Mouse (Mus musculus): ENCODE results near the gene Ly6g6c. TPM values are rescaled to one million over a fixed set of nuclear protein-coding genes. Genes with fewer than 3 reads are reported as not detected.

Ly6g6c gene
- 243 and 312 TPM in 2 replicates for polyA plus RNA-seq (2012; rRNA removed)

DNA sequence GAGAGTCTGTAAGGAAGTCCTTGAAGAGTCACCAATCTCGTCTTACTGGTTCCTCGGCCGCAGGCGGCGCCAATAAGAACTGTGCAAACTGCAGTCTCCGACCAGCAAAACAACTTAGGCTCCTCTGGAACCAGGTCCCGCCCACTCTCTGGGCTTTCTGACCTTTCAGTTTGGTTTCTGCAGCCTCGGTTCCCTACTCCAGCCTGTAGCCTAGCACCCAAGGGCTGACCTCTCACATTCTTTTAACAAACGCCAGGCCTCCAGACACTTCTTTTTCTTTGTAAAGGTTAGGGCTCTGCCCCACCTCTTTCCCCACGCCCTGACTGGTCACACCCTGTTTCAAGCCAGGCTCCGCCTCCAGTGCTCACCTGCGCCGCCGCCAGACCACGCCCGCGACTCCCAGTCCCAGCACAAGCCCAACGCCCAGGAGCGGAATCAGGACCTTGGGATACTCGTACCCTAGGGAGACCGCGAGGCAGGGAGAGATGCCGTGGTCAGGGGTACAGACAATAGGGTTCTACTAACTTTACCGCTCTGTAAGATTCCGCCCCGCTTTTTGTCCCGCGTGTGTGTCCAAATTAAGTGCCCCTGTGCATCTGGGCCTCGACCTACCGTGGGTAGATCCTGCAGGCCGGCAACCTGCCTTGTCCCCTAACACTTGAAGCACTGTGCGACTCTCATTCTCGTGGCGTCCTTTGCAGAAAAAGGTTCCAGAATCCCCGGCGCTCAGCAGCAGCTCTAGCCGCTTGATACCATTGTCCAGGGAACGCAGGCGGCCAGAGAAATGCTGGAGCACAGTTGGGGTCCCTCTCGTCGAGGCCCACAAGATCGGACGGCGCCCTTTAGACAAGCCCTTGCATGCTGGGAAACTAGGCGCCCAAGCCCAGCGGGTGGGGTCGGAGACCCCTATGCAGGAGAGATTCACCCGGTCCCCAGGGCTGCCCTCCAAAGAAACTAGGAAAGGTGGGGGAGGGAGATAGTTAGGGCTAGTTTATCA is at the start of gene Ly6g6c:
Ly6g6c (plus strand) TSS at position 438 of the 997 bp plus-strand sequence.

DNA sequence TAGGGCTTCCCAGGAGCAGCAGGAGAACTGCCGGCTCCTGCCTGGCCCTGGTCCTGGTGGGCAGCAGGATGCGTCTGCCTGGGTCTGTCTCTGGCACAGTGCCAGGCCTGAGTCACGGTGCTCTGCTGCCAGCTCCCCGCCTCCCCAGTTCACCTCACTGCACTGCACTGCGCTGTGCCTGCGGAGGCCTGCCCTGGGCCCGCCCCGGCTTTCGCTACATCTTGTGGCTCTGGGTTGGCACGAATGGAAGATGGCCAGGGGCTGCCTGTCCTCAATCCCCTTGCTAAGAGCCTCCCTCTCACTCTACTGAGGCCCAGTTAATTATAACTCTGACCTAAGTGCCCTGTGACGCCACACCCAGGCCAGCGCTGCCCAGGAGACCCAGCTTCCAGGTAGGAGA is 48.8 kb upstream of the Ly6g6c start, which contains the start of gene Vwa7:
Vwa7 (plus strand) TSS at position 204 of the 400 bp plus-strand sequence.

GRCm38 (mm10) chr17:35027277-35028068 is 37.7 kb upstream of the Ly6g6c start, which contains the start of gene Sapcd1:
Gene Sapcd1 (minus strand): TSS chr17:35028016.

DNA sequence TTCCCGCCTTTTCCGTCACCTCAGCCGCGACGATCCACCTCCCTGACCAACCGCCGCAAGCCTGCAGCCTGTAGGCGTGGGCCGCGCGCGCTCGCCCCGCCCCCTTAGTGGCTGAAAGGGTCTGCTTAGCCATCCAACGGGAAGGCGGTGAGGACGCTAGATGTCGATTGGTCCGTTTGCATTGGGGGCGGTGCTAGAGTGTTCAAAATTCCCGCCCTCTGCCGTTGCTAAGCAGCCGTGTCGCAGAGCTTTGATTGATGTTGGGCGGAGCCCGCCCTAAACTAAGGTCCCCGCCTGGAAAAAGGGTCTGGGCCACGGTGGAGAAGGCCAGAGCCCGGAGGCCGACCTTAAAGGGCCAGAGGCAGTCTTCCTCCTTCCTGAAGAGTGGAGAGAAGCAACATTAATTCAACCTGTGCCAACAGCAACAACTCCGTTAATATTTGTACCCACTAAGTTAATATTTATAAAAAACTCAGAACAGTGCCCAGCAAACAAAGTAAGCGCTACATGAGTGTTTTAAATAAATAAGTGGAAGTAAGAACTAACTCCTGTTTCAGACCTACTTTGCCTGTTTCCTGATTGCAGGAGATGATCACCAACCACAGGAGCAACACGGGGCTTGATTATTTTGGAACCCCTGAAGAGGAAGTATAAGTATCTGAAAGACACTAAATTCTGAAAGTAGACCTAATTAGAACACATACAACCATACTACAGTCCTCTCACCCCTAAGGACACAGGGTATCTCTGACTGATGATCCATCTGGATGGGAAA is 18.3 kb upstream of the Ly6g6c start, which contains the start of gene Msh5:
Msh5 (minus strand) TSS at position 65 of the 775 bp plus-strand sequence.

GRCm38 (mm10) chr17:35049561-35050016 is 15.6 kb upstream of the Ly6g6c start, which contains the start of gene Clic1:
Gene Clic1 (plus strand): TSS chr17:35049966.

GRCm38 (mm10) chr17:35058911-35059892 is 6.0 kb upstream of the Ly6g6c start, which contains the start of gene Ddah2:
Gene Ddah2 (plus strand): TSS chr17:35059035.

GRCm38 (mm10) chr17:35066084-35066483 is 896 bp downstream of the Ly6g6c start, which contains the start of gene Mpig6b:
Gene Mpig6b (minus strand): TSS chr17:35066184.

DNA sequence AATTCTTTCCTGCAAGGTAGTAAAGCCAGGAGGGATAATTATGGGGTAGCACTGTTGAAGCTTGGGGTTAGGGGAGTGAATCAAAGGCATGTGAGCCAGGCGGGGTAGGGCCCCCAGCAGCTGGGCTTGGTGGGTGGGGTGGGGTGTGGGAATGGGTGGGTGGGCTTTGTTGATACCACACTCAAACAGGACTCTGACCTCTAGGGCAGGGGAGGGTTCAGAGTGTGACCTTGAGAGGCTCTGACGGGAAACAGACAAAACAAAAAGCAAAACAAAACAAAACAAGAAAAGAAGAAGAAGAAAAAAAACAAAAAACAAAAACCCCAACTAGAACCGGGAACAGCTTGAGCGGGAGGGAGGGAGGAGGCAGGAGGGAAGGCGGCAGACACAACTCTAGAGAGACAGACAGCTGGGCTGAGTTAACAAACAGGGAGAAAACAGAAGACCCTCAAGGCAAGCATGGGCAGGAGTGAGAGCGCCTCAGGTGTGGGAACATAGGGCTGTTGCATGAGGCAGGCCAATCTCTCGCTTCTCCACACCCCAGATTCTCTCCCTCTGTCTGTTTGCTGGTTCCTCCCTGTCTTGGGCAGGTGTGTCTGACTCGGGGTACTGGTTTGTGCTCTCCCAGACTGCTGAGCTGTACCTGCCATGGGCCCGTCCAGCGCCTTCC is 11.5 kb downstream of the Ly6g6c start, which contains the start of gene Ly6g6e:
Ly6g6e (plus strand) TSS at position 396 of the 670 bp plus-strand sequence.

DNA sequence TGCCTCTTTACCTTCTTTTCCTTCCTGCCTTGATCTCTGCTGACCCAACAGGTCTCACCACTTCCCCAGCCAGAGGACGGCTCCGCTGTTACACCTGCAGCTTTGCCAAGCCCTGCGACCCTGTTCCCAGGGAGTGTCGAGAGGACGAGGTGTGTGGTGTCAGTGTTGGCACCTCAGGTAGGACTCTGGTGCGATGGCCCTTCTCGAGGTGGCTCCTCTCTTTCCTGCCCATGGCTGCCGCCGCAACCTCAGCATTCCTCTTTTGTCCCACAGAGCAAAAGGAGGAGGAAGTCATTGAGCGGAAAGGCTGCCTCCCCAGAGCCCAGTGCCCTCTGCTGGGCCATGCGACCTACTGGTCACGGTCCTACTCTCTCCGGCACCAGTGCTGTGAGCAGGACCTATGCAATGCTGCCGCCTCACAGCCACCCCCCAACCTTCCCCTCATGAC is 12.6 kb downstream of the Ly6g6c start, which contains the start of gene Ly6g6d:
Ly6g6d (minus strand) TSS at position 280 of the 448 bp plus-strand sequence.

GRCm38 (mm10) chr17:35085208-35085865 is 20.1 kb downstream of the Ly6g6c start, which contains the start of gene Ly6g6f:
Gene Ly6g6f (minus strand): TSS chr17:35085610.

DNA sequence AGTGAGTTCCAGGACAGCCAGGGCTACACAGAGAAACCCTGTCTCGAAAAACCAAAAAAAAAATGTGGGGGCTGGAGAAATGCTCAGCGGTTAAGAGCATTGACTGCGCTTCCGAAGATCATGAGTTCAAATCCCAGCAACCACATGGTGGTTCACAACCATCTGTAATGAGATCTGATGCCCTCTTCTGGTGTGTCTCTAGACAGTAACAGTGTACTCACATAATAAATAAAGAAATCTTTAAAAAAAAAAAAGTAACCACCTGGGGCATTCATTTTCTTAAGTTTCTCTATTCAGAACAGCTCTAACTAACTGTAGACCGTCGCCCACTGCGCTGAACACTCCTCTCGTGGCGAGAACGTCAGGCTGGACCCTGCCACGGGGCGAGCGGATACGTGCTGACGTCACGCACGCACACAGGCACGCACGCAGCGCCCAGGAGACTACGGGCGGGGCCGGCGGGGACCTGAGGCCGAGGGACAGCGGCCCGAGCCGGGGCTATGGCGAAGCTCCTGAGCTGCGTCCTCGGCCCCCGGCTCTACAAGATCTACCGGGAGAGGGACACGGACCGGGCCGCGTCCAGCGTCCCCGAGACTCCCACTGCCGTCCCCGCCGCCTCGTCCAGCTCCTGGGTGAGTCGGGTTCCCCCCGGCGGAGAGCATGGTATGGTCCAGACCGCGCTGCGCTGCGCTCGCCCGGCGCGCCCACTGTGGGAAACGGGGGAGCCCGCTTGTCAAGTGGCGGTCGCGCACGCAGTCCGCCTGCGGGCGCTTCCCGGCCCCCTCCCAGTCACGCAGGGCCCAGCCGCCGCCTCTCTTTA is 23.8 kb downstream of the Ly6g6c start, which contains the start of gene Abhd16a:
Abhd16a (plus strand) TSS at position 439 of the 820 bp plus-strand sequence.

DNA sequence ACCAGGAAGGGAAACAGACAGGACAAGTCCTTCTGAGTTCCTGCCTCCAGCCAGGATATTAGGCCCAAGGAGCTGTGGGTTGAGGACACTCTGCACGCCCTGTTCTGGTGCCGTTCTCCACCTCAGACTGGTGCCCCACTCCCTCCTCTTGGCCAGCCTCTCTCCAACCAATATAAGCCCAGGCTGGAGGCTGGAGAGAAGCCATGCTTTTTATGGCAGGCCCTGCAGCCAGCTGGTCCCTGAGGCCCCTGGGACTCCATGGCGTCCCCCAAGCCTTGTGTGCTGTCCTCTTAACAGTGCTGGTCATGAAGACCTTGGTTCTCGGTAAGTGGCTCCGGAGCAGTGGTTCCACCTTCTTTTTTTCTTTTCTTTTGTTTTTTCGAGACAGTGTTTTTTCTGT is 42.9 kb downstream of the Ly6g6c start, which contains the start of gene Ly6g5c:
Ly6g5c (plus strand) TSS at position 183 of the 400 bp plus-strand sequence.

GRCm38 (mm10) chr17:35115046-35116019 is 50.1 kb downstream of the Ly6g6c start, which contains the start of gene Ly6g5b:
Gene Ly6g5b (minus strand): TSS chr17:35115428.

